Mouse (Mus musculus) kidney, postnatal 0 days (tissue): ENCODE data around the gene Fam104a. TPM values are rescaled to one million over a fixed set of nuclear protein-coding genes. Genes with fewer than 3 reads are reported as not detected.

Experiments used
- ATAC-seq: fragments of 200-750 bp; cut with Nextera tagmentation; replicated peaks from 2 replicates; pipeline ENCODE4 v1.8.0; 2017; ENCODE audit warnings: low read depth, moderate number of reproducible peaks, moderate TSS enrichment, moderate library complexity; ENCODE audit not compliant: low FRiP score
- DNase-seq: peaks from one replicate; pipeline ENCODE4 v3.0.0-alpha.2; 2016; ENCODE audit warnings: low spot score
- H3K27ac ChIP-seq: fragments of 300-500 bp; sonication (generic); 2 replicates; pipeline ENCODE4 v1.5.1; 2014; ENCODE audit warnings: mild to moderate bottlenecking
- H3K27me3 ChIP-seq: fragments of 300-500 bp; sonication (generic); 2 replicates; pipeline ENCODE4 v1.6.1; 2014; ENCODE audit warnings: low read length, mixed read lengths; ENCODE audit not compliant: insufficient read depth
- H3K36me3 ChIP-seq: fragments of 300-500 bp; sonication (generic); 2 replicates; pipeline ENCODE4 v1.6.1; 2014; ENCODE audit warnings: low read length, mixed read lengths; ENCODE audit not compliant: insufficient read depth
- H3K4me1 ChIP-seq: fragments of 300-500 bp; sonication (generic); replicated peaks from 2 replicates; pipeline ENCODE4 v1.6.1; 2014; ENCODE audit warnings: antibody characterized with exemption, low read length, mixed read lengths; ENCODE audit not compliant: insufficient read depth
- H3K4me2 ChIP-seq: fragments of 300-500 bp; sonication (generic); 2 replicates; pipeline ENCODE4 v1.6.1; 2014; ENCODE audit warnings: mild to moderate bottlenecking, low read length, moderate library complexity, mixed read lengths
- H3K4me3 ChIP-seq: fragments of 300-500 bp; sonication (generic); replicated peaks from 2 replicates; pipeline ENCODE4 v1.5.1; 2014; ENCODE audit warnings: low read depth, low read length
- H3K9ac ChIP-seq: fragments of 300-500 bp; sonication (generic); 2 replicates; pipeline ENCODE4 v1.6.1; 2014; ENCODE audit warnings: low read depth, low read length
- H3K9me3 ChIP-seq: fragments of 300-500 bp; sonication (generic); replicated peaks from 2 replicates; pipeline ENCODE4 v1.6.1; 2016; ENCODE audit warnings: low read length, inconsistent platforms, mixed read lengths
- CTCF ChIP-seq: IDR thresholded peaks from 2 replicates; pipeline ENCODE4 v1.5.1; 2016; ENCODE audit warnings: antibody characterized with exemption, low read depth, mild to moderate bottlenecking, moderate library complexity
- WGBS: fragments of 180-500 bp; shearing (Covaris S2); extraction: QIAGEN DNeasy Blood & Tissue Kit; methylation state at CpG from one replicate; pipeline ENCODE4 v1.1.7; 2014; 5-methylcytosine and 5-hydroxymethylcytosine counted together
- polyA plus RNA-seq: library from polyadenylated mRNA; unstranded; fragments of >200 nt; fragmentation: Nextera tagmentation; extraction: Ambion mirVana; gene quantifications from 2 replicates; pipeline ENCODE4 v1.2.1, GENCODE M21; 2015

Fam104a gene
- polyA plus RNA-seq, 1 experiment from 2014 or later = 49.7 TPM

DNA sequence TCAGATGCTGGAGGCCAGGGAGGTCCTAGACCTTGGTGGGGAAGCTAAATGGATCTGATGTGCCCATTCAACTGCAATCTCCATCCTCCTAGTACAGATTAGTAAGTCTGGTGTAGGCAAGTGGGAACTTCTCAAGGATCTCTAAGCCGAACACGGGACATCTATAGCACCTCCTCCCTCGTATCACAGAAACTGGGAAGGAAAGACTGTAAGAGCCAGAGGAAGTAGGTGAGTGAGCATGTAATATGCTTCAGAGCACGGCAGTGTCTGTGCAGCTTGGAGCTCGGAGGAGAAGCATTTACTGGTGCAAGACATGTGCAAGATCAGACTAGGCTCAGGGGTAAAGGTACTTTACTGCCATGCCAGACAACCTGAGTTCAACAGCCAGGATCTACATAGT is 15.1 kb downstream of the Fam104a start:
- Histone ChIP-seq H3K27me3 (no peaks in the 10 kb centered on the region), H3K4me1 (peaks cover 12% of the 10 kb centered on the region), H3K4me3 (no peak overlapping the region), H3K4me2 (no peak overlapping the region), H3K9me3 (no peaks in the 10 kb centered on the region), H3K36me3 (peaks cover 18% of the 10 kb centered on the region), H3K9ac (no peak overlapping the region), H3K27ac (peak overlapping the region; percentile 84)
- TF ChIP-seq CTCF = no peak
- ATAC-seq (no peak), DNase-seq (no peak)
- WGBS = 72% methylated on average over 5 of the region's 5 CpGs

DNA sequence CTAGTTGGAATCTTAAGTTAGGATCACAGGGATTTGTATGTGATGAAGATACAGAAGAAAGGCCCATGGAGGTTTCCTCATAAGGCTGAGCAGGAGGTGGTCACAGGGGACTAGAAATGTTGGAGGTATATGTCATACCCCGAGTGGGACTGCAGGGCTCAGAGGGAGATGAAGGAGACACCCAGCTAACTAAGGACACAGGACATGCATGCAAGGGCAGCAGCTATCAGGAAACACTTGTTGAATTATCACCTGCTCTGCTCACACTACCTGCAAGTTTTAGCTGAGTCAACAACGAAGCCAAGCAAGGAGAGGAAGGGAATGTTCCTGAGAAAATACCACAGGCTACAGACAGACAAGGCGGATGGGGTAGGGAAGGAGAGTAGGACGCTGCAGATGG is 16.3 kb downstream of the Fam104a start:
- Histone ChIP-seq H3K9me3 (no peaks in the 10 kb centered on the region), H3K27ac (peak overlapping the region; percentile 84), H3K4me1 (peaks cover 12% of the 10 kb centered on the region), H3K4me3 (no peak overlapping the region), H3K27me3 (no peaks in the 10 kb centered on the region), H3K36me3 (peaks cover 17% of the 10 kb centered on the region), H3K4me2 (no peak overlapping the region), H3K9ac (no peak overlapping the region)
- WGBS = 78% methylated on average over 4 of the region's 4 CpGs
- no peak for TF ChIP-seq CTCF
- ATAC-seq (no peak), DNase-seq (no peak)

DNA sequence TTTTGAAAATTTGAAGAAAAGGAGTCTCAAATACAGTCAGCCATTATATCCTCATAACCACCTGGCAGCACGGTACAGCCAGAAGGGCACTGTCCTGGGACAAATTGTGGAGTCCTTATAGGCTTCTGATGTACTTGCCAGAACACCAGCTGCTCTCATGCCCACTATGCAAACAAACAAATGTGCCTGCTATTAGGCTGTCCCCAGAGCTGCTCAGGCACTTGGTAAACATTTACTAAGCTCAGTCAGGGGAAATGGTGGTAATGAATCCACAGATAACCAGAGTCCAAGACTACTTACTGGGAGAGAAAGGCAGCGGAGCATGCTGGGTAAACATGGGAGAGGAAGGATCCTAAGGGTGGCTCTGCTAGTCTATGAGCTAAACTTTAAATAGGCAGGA is 16.8 kb downstream of the Fam104a start:
- no peak overlapping the region for H3K4me3 ChIP-seq
- no peaks in the 10 kb centered on the region for H3K27me3 ChIP-seq
- H3K4me2 ChIP-seq = peak overlapping the region; percentile 10
- TF ChIP-seq CTCF = no peak
- H3K9me3 ChIP-seq = no peaks in the 10 kb centered on the region
- 49% methylated on average over 2 of the region's 2 CpGs for WGBS
- peaks cover 16% of the 10 kb centered on the region; the same call in 1 of the 2 replicates for H3K36me3 ChIP-seq
- H3K27ac ChIP-seq = peak overlapping the region; percentile 84
- DNase-seq (peak; percentile 59), ATAC-seq (peak; percentile 88)
- no peak overlapping the region for H3K9ac ChIP-seq
- H3K4me1 ChIP-seq = peaks cover 12% of the 10 kb centered on the region

DNA sequence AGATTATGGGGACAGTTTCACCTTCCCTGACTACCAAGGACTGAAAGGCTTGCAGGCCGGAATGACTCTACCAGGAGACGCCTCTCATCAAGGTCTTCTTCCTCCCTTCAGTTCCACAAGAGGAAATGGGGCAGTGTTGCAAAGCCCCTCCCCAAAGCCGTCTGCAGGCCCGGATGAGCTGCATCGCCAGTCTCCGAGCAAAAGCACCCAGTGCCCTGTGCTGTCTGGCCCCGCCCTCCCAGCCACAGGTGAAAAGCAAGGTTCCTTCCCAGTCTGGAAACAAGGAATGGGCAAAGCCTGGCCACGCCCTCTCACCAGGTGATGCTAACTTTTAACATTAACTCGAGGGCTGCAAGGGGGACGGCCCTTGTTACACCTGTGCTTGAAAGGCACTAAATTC is 17.3 kb downstream of the Fam104a start:
- DNase-seq (no peak), ATAC-seq (peak; percentile 72)
- 39% methylated on average over 10 of the region's 10 CpGs for WGBS
- Histone ChIP-seq H3K27me3 (no peaks in the 10 kb centered on the region), H3K4me2 (peak overlapping the region; percentile 10; the same call in 1 of the 2 replicates), H3K9ac (no peak overlapping the region), H3K4me3 (no peak overlapping the region), H3K36me3 (peaks cover 20% of the 10 kb centered on the region; the same call in 1 of the 2 replicates), H3K4me1 (peaks cover 12% of the 10 kb centered on the region), H3K9me3 (no peaks in the 10 kb centered on the region), H3K27ac (peak overlapping the region; percentile 84)
- TF ChIP-seq CTCF = no peak

DNA sequence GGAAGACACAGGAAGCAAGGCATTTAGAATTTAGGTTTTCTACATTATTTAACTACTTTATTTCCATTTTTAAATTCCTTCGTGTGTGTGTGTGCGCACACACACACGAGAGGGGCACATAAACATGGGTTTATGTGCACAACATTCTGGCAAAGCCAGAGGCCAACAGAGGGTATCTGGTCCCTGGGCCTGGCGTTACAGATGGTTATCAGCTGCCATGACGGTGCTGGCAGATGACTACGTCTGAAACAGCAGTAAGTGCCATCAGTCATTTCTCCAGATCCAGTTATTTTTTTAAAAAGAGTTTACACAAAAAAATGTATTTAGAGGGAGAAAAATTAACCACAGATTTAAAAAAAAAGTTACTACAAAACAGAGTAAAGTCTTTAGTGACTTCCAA is 17.8 kb downstream of the Fam104a start:
- H3K9me3 ChIP-seq = no peaks in the 10 kb centered on the region
- H3K36me3 ChIP-seq = peaks cover 22% of the 10 kb centered on the region
- TF ChIP-seq CTCF = no peak
- no peaks in the 10 kb centered on the region for H3K27me3 ChIP-seq
- no peak for DNase-seq
- 70% methylated on average over 6 of the region's 6 CpGs for WGBS
- no peak for ATAC-seq
- no peak overlapping the region for H3K4me3 ChIP-seq
- no peak overlapping the region for H3K9ac ChIP-seq
- H3K27ac ChIP-seq = peak overlapping the region; percentile 84
- H3K4me2 ChIP-seq = peak overlapping the region; percentile 10; the same call in 1 of the 2 replicates
- H3K4me1 ChIP-seq = peaks cover 12% of the 10 kb centered on the region

DNA sequence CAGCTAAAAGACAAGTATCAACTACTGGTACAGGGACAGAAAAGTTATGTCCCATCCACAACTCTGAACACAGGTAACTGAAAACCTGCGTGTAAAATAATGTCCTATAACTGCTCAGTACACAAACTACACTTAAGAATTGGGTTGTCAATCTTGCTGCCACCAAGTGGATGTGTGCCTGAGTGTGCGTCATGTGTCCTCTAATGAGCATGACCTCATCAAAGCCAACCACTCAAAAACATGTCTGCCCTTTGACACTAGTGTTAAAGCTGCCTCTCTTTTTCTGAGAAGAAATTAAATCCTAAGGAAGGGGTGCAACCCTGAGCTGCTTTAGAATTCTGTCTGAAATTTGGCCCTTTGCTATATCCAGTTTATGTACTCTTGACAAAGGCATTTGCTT is 19.7 kb downstream of the Fam104a start:
- ATAC-seq (no peak), DNase-seq (no peak)
- peaks cover 12% of the 10 kb centered on the region for H3K4me1 ChIP-seq
- no peak overlapping the region for H3K27ac ChIP-seq
- TF ChIP-seq CTCF = no peak
- H3K4me2 ChIP-seq = no peak overlapping the region
- WGBS = 80% methylated on average over 2 of the region's 2 CpGs
- no peak overlapping the region for H3K4me3 ChIP-seq
- peaks cover 26% of the 10 kb centered on the region for H3K36me3 ChIP-seq
- no peak overlapping the region for H3K9ac ChIP-seq
- no peaks in the 10 kb centered on the region for H3K9me3 ChIP-seq
- H3K27me3 ChIP-seq = no peaks in the 10 kb centered on the region

- ATAC-seq (no peak), DNase-seq (no peak)
- no peak for TF ChIP-seq CTCF
- Histone ChIP-seq H3K4me2 (no peak overlapping the region), H3K36me3 (peaks cover 44% of the 10 kb centered on the region), H3K4me3 (no peak overlapping the region), H3K4me1 (no peaks in the 10 kb centered on the region; the same call in 1 of the 2 replicates), H3K9me3 (no peaks in the 10 kb centered on the region), H3K27ac (no peak overlapping the region), H3K27me3 (no peaks in the 10 kb centered on the region), H3K9ac (no peak overlapping the region)
- 94% methylated on average over 18 of the region's 18 CpGs for WGBS
Observed at GRCm38 (mm10) chr11:113661835-113662351, 22.1 kb downstream of the Fam104a start.
